Mouse (Mus musculus): ENCODE results near the gene Slc25a3. TPM values are rescaled to one million over a fixed set of nuclear protein-coding genes. Genes with fewer than 3 reads are reported as not detected.

Slc25a3 gene
- polyA plus RNA-seq (2015; fragmentation: Nextera tagmentation; extraction: Ambion mirVana) = 447 and 448 TPM in 2 replicates

DNA sequence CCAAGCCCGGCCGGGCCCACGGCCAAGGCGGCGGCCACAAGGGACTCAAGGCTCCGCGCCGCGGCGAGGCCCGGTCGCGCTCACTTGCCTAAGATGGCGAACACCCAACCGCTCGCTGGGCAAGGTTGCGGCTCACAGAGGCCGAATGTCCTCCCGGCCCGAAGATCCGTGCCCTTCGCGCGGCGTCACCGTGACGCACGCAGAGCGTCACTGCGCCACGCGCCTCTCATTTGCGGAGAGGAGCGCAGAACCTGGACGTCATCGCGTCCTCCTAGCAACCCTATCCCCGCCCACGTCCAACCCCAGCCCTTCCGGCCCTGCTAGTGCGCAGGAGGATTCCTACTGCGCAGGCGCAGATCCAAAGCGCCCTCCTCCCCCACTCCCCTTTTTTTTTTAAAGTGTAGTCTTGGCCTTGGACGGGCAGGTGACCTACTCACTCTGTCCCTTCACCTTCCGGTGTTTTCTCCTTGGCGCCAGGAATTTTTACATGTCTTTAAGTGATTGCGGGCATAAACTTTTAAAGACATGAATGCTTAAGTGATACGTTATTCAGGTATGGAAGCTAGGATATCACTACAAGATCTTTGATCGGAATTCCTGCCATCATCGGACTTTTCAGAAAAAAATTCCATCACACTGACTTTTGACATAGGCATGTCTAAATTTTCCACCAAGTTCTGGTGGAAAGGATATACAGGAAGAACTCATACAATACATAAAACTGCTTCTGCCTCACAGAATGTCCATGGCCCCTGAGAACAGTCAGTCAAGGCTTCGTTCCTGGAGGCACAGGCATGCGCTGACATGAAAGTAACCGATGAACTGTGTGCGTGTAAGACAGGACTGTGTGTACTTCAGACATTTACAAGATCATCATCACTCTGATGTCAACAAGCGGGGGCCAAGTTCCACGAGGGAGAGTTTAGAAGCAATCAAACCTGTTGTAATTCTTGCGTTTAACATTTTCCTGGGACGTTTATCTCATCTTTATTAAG lies at the start of gene Slc25a3:
Slc25a3 (minus strand) TSS at position 232 of the 995 bp plus-strand sequence.
- peak within 1 kb of the TSS; percentile 92 for H3K4me2 ChIP-seq (replicated peaks)
- H3K9me3 ChIP-seq = no peaks in the 10 kb centered on the region

DNA sequence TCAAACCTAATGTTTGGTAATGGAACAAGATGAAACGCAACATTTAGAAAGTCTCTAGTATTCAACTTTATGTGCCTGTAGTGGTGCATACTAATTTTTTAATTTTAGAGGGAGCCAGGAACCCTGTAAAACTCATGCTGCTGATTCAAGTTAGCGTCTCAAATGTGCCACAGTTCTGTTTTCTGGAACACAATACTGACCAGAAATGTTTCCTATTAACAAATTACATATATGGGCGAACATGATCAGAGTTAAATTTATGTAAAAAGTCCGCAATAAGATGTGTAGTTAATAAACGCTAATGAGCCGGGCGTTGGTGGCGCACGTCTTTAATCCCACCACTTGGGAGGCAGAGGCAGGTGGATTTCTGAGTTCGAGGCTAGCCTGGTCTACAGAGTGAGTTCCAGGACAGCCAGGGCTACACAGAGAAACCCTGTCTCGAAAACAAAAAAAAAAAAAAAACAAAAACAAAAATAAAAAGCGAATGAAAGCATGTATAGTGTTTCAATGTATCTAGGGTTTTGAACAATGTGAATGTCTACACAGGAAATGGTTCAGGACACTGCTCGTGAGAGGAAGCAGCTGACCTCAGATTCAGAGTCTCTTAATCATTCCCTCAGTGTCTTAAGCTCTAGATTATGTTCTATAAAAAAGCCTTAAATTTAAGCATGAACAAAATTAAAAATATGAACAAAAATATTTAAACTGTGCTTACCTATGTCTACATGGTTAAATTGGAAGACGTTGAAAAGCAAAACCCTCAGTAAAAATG lies 48.7 kb upstream of the Slc25a3 start:
- H3K27ac ChIP-seq = peak overlapping the region; percentile 100
- ATAC-seq (ENCODE audit: low FRiP score, low read depth) = no peak
- H3K9me3 ChIP-seq = no peaks in the 10 kb centered on the region
- H3K4me2 ChIP-seq (replicated peaks) = peak overlapping the region; percentile 73
- 79% methylated on average over 14 of the region's 14 CpGs for WGBS
- peaks cover 19% of the 10 kb centered on the region for H3K4me1 ChIP-seq
- H3K4me3 ChIP-seq = peak overlapping the region; percentile 96
- H3K27me3 ChIP-seq = no peaks in the 10 kb centered on the region
- no peaks in the 10 kb centered on the region for H3K36me3 ChIP-seq
- peak overlapping the region; percentile 100 for H3K9ac ChIP-seq

More for the DNA sequence above, at the start of gene Slc25a3:
- Histone ChIP-seq H3K36me3 (peaks cover 29% of the 10 kb centered on the region), H3K4me1 (peaks cover 12% of the 10 kb centered on the region), H3K4me3 (peak within 1 kb of the TSS; percentile 95), H3K9ac (peak within 1 kb of the TSS; percentile 95), H3K27me3 (no peaks in the 10 kb centered on the region), H3K27ac (peak within 1 kb of the TSS; percentile 90)
- ATAC-seq (ENCODE audit: low FRiP score, low read depth) = peak; percentile 100
- WGBS = 13% methylated on average over 59 of the region's 59 CpGs

DNA sequence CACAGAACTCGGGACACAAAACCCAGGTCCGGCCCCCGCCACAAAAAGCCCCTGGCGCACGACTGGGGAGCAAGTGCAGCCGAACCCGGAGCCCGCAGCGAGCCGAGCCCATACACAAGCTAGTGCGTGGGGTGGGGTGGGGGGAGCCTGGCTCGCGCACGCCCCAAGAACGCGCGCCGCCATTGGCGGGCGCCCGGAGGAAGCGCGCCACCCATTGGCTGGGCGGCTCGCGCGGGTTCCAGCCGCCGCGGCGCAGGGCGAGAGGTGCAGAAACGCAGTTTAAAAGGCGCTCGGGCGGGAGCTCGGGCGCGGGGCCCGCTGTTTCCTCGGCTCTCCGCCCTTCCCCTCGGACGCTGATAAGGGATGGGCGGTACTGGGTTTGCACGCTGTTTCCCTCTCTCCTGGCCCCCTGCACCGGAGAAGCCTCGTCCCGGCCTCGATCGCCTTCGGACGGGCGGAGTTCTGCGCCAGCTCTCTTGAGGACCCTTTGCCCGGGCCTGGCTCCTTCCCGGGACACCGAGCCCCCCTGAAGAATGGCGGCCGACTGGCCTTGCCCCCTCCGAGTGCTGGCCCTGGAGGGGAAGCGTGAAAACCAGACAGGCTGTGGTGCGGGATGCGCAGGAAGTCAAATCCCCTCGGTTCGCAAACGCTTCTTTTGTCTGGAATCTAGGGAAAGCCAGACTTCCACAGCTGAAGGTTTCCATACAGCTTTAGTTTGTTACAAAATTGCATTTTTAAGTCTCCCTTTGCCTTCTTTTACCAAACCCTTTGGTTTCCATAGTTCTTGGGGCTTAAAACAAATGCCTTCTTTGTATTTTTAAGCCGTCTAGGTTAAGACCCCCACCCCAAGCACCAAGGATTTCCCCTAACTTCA lies 47.8 kb upstream of the Slc25a3 start:
- ATAC-seq (ENCODE audit: low FRiP score, low read depth) = peak; percentile 95
- H3K36me3 ChIP-seq = peaks cover 3% of the 10 kb centered on the region; the same call in 1 of the 2 replicates
- H3K9me3 ChIP-seq = no peaks in the 10 kb centered on the region
- peaks cover 26% of the 10 kb centered on the region for H3K4me1 ChIP-seq
- H3K4me3 ChIP-seq = peak overlapping the region; percentile 96
- WGBS = under 1% methylated on average over 68 of the region's 68 CpGs
- H3K27ac ChIP-seq = peak overlapping the region; percentile 100
- peak overlapping the region; percentile 100 for H3K9ac ChIP-seq
- peak overlapping the region; percentile 73 for H3K4me2 ChIP-seq (replicated peaks)
- no peaks in the 10 kb centered on the region for H3K27me3 ChIP-seq

DNA sequence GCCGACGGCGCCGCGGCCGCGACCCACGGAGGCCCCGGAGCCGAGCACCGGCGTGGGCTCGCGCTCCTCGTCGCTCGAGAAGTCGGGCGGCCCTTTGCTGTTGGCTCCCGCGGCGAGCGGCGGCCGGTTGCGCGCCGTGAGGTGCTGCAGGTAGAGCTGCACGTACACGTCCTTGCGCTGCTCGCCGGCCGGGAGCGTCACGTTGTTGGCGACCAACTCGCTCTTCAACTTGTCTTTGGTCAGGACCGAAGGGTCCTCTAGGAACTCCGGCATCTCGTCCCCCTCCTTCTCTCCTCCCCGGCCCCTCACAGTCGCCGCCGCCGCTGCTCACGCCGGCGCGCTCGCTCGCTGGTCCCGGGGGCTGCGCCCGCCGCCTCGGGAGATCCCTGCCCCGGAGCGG lies 47.2 kb upstream of the Slc25a3 start:
- Histone ChIP-seq H3K36me3 (peaks cover 3% of the 10 kb centered on the region; the same call in 1 of the 2 replicates), H3K4me1 (peaks cover 26% of the 10 kb centered on the region), H3K27me3 (no peaks in the 10 kb centered on the region), H3K9ac (peak overlapping the region; percentile 100), H3K27ac (peak overlapping the region; percentile 100), H3K4me3 (peak overlapping the region; percentile 96), H3K9me3 (no peaks in the 10 kb centered on the region), H3K4me2 (replicated peaks) (peak overlapping the region; percentile 73)
- peak; percentile 45 for ATAC-seq (ENCODE audit: low FRiP score, low read depth)
- under 1% methylated on average over 59 of the region's 59 CpGs for WGBS

DNA sequence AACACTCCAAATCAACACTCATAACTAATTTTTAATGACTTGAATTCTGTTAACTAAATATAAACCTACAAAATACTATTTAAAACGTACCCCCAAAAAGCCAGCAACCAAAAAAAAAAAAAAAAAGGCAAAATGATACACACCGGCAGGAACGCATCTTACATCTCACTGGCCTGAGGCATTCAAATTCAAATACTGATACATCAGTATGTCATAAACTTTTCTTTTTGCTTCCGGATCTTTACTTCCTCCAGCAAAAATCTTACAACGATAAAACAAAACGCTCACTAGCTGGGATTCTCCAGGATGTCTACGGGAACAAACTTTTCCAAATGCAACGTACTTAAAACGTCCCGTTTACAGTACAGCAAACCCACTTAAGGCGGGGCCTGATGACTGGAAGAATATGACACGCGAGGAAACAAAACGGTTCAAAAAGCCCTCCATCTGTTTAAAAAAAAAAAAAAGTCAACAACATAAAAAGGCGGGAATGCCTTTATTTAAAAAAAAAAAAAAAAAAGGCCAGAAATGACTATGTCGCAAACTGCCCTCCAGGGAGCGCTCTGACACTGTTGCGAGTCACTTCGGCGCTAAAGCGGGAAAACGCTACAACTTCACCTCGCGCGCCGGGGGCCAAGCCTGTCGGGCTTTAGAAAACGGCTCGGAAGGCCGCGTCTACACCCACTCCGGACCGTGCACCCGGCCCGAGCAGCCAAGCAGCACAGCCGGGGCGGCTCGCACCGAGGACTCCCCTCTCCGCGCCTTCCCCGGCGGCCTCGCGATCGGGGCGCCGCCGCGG lies 46.5 kb upstream of the Slc25a3 start:
- peak overlapping the region; percentile 96 for H3K4me3 ChIP-seq
- no peak; the same call in 1 of the 2 replicates for ATAC-seq (ENCODE audit: low FRiP score, low read depth)
- H3K4me2 ChIP-seq (replicated peaks) = peak overlapping the region; percentile 73
- peaks cover 9% of the 10 kb centered on the region for H3K36me3 ChIP-seq
- H3K27me3 ChIP-seq = no peaks in the 10 kb centered on the region
- H3K4me1 ChIP-seq = peaks cover 26% of the 10 kb centered on the region
- H3K27ac ChIP-seq = peak overlapping the region; percentile 100
- H3K9ac ChIP-seq = peak overlapping the region; percentile 100
- under 1% methylated on average over 50 of the region's 50 CpGs for WGBS
- no peaks in the 10 kb centered on the region for H3K9me3 ChIP-seq

DNA sequence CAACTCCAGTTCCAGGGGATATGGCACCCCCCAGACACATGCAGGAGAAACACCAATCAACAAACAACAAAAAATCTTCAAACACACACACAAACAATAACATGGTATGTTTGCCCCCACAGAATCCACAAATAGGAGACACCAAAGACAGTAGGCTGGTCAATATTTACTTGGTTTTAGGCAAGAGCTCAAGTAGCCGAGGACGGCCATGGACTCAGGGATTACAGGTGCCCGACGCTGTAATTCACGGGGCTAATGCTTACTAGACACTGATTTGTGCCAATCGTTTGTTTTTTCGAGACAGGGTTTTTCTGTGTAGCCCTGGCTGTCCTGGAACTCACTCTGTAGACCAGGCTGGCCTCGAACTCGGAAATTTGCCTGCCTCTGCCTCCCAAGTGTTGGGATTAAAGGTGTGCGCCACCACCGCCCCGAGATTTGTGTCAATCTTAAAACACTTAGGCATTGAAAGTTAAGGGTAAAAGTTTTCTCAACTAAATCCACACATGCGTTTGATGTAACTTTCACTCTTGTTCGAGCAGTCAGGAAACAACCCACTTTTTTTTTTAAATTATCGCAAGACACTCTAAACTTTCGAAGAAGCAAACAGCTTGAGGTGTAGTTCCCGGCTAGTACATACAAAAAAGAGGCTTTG lies 45.7 kb upstream of the Slc25a3 start:
- Histone ChIP-seq H3K9me3 (no peaks in the 10 kb centered on the region), H3K27ac (no peak overlapping the region; the same call in 1 of the 2 replicates), H3K36me3 (peaks cover 14% of the 10 kb centered on the region), H3K27me3 (no peaks in the 10 kb centered on the region), H3K4me2 (replicated peaks) (peak overlapping the region; percentile 73), H3K4me1 (peaks cover 26% of the 10 kb centered on the region), H3K9ac (peak overlapping the region; percentile 100), H3K4me3 (peak overlapping the region; percentile 96)
- no peak for ATAC-seq (ENCODE audit: low FRiP score, low read depth)
- 42% methylated on average over 17 of the region's 17 CpGs for WGBS

DNA sequence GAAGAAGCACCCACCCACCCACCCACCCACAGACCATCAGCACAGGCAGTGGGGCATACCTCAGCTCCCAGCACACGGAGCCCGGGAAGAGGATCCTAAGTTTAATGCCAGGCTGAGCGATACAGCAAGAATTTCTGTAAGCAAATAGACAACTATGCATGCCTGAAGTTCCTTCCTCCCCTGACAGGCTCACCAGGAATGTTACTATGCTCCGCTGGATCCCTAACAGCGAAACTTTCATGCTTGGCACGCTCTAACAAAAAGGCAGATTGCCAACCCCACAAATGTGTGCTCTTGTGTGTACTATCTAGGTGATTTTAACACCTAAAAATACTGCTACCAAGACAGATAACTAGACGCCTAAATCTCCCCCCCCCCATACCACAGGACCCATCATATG lies 43.5 kb upstream of the Slc25a3 start:
- no peak for ATAC-seq (ENCODE audit: low FRiP score, low read depth)
- no peaks in the 10 kb centered on the region for H3K27me3 ChIP-seq
- no peaks in the 10 kb centered on the region for H3K9me3 ChIP-seq
- peak overlapping the region; percentile 73 for H3K4me2 ChIP-seq (replicated peaks)
- peaks cover 30% of the 10 kb centered on the region for H3K36me3 ChIP-seq
- WGBS = 55% methylated on average over 7 of the region's 7 CpGs
- no peak overlapping the region for H3K9ac ChIP-seq
- peak overlapping the region; percentile 96 for H3K4me3 ChIP-seq
- peak overlapping the region; percentile 15; the same call in 1 of the 2 replicates for H3K27ac ChIP-seq
- H3K4me1 ChIP-seq = peaks cover 26% of the 10 kb centered on the region

DNA sequence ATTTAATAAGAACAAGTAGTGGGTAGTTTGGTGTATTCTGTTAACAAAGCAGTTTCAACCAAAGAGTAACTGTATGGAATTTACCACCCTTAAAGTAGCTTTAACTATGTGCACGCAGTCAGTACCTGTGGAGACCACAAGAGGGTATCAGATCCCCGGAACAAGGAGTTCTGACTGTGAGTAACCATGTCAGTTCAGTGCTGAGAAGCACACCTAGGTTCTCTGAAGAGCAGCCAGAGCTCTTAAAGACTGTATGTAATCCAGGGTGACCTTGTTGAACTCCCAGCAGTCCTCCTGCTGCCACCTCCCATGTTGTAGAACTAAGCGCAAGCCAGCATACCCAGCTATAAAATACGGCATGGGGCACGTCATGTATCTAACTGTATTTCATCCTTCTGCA lies 43.0 kb upstream of the Slc25a3 start:
- peaks cover 35% of the 10 kb centered on the region for H3K36me3 ChIP-seq
- H3K9me3 ChIP-seq = no peaks in the 10 kb centered on the region
- peaks cover 26% of the 10 kb centered on the region for H3K4me1 ChIP-seq
- H3K9ac ChIP-seq = no peak overlapping the region
- H3K4me2 ChIP-seq (replicated peaks) = peak overlapping the region; percentile 73
- whole genome bisulfite sequencing = 55% methylated on average over 5 of the region's 5 CpGs
- H3K4me3 ChIP-seq = peak overlapping the region; percentile 96
- ATAC-seq (ENCODE audit: low FRiP score, low read depth) = no peak
- no peaks in the 10 kb centered on the region for H3K27me3 ChIP-seq
- H3K27ac ChIP-seq = peak overlapping the region; percentile 15; the same call in 1 of the 2 replicates

DNA sequence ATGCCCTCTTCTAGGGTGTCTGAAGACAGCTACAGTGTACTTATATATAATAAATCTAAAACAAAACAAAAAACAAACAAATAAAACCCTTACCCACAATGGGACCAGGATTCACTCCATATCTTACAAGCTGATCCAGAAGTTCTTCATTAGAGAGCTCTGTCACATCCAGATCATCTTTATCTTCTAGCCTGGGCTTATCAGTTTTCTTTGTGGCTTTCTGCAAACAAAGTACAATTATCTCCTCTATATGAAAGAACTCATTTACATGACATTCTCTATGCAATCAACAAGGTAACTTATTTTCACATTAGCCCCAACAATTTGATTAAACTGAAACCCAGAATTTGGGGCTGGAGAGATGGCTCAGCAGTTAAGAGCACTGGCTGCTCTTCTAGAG lies 42.0 kb upstream of the Slc25a3 start:
- H3K36me3 ChIP-seq = peaks cover 45% of the 10 kb centered on the region
- no peak for ATAC-seq (ENCODE audit: low FRiP score, low read depth)

DNA sequence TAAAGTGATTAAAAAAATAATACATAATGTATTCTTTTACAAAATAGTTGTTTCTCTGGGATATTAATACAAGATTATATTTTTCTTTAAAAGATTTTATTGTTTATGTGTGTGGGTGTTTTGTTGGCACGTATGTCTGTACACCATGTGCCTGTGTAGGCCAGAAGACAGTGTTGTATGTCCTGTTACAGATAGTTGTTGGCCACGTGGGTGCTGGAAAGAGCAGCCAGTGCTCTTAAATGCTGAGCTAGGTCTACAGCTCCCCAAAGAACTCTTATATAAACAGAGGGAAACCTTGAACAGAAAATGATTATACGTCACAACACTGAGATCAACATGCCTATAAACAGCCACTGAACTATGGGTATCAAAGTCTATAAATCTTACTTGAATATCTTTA lies 40.6 kb upstream of the Slc25a3 start:
- Histone ChIP-seq H3K36me3 (peaks cover 57% of the 10 kb centered on the region), H3K4me1 (peaks cover 26% of the 10 kb centered on the region), H3K27me3 (no peaks in the 10 kb centered on the region), H3K9me3 (no peaks in the 10 kb centered on the region), H3K4me2 (replicated peaks) (no peak overlapping the region), H3K27ac (no peak overlapping the region), H3K9ac (no peak overlapping the region), H3K4me3 (no peak overlapping the region)
- no peak for ATAC-seq (ENCODE audit: low FRiP score, low read depth)
- 69% methylated on average over 3 of the region's 3 CpGs for WGBS

More for the DNA sequence above, 42.0 kb upstream of the Slc25a3 start:
- no peak overlapping the region for H3K27ac ChIP-seq
- H3K9ac ChIP-seq = no peak overlapping the region
- no peak overlapping the region for H3K4me3 ChIP-seq
- peaks cover 26% of the 10 kb centered on the region for H3K4me1 ChIP-seq
- H3K27me3 ChIP-seq = no peaks in the 10 kb centered on the region
- H3K4me2 ChIP-seq (replicated peaks) = no peak overlapping the region
- H3K9me3 ChIP-seq = no peaks in the 10 kb centered on the region

Measured in limb, embryonic 13.5 days (tissue).